Mouse (Mus musculus) stomach, postnatal 0 days (tissue): ENCODE results near the gene Fmn2.

Source experiments
- CTCF ChIP-seq: IDR thresholded peaks from 2 replicates; pipeline ENCODE4 v1.5.1; 2016; ENCODE audit warnings: antibody characterized with exemption, low read depth, mild to moderate bottlenecking, moderate library complexity
- EP300 ChIP-seq: optimal IDR thresholded peaks from 2 replicates; pipeline ENCODE3; 2016; ENCODE audit warnings: antibody characterized with exemption

DNA sequence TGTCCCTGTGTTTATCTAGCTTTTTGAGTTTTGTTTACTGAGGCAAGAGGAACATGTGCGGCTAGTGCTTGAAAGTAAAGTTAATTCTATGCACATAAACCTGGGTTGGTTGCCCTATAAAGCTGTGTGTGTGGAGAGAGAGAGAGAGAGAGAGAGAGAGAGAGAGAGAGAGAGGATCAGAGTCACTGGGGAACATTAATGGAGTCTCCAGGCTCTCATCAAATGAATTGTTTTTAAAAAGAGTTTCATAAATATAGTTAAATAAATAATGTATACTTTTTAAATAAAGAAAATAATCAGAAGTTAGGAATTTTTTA lies 21.8 kb downstream of the Fmn2 start:
- TF ChIP-seq EP300 (no peak), CTCF (no peak)
